Mouse (Mus musculus) brain, embryonic 14.5 days (tissue): ENCODE measurements around the gene Itga9.

Experiments used
- CTCF ChIP-seq: fragments of 200-500 bp; IDR thresholded peaks from 2 replicates; pipeline ENCODE4 v1.5.1; 2012; ENCODE audit warnings: inconsistent platforms, mild to moderate bottlenecking, moderate library complexity, borderline replicate concordance; ENCODE audit not compliant: insufficient read depth, insufficient read length; ENCODE audit errors: extremely low read depth
- POLR2A ChIP-seq: fragments of 200-500 bp; IDR thresholded peaks from 2 replicates; pipeline ENCODE4 v1.6.1; 2012; ENCODE audit warnings: mild to moderate bottlenecking, inconsistent platforms, borderline replicate concordance; ENCODE audit not compliant: poor library complexity, insufficient read depth, insufficient read length, severe bottlenecking; ENCODE audit errors: extremely low read depth

- TF ChIP-seq CTCF: no peak
- TF ChIP-seq POLR2A: no peak
Observed at GRCm38 (mm10) chr9:118624146-118624545, 17.7 kb downstream of the Itga9 start.
